Mouse (Mus musculus) heart, embryonic 15.5 days (tissue): ENCODE measurements around the gene Nrxn1. TPM values are rescaled to one million over a fixed set of nuclear protein-coding genes. Genes with fewer than 3 reads are reported as not detected.

Experiments
- ATAC-seq: fragments of 200-750 bp; cut with Nextera tagmentation; replicated peaks from 2 replicates; pipeline ENCODE4 v1.8.0; 2017; ENCODE audit warnings: low read depth, moderate TSS enrichment; ENCODE audit not compliant: insufficient number of reproducible peaks, insufficient read depth, low FRiP score
- H3K27ac ChIP-seq: fragments of 300-500 bp; sonication (generic); 2 replicates; pipeline ENCODE4 v1.5.1; 2015; ENCODE audit warnings: mild to moderate bottlenecking, inconsistent platforms
- H3K27me3 ChIP-seq: fragments of 300-500 bp; sonication (generic); 2 replicates; pipeline ENCODE4 v1.6.1; 2015; ENCODE audit warnings: inconsistent platforms
- H3K36me3 ChIP-seq: fragments of 300-500 bp; sonication (generic); 2 replicates; pipeline ENCODE4 v1.6.1; 2015; ENCODE audit warnings: mild to moderate bottlenecking, inconsistent platforms
- H3K4me1 ChIP-seq: fragments of 300-500 bp; sonication (generic); replicated peaks from 2 replicates; pipeline ENCODE4 v1.6.1; 2015; ENCODE audit warnings: inconsistent platforms
- H3K4me2 ChIP-seq: fragments of 300-500 bp; sonication (generic); 2 replicates; pipeline ENCODE4 v1.6.1; 2015; ENCODE audit warnings: inconsistent platforms, mild to moderate bottlenecking, moderate library complexity
- H3K4me3 ChIP-seq: fragments of 300-500 bp; sonication (generic); 2 replicates; pipeline ENCODE4 v1.5.1; 2015; ENCODE audit warnings: mild to moderate bottlenecking, inconsistent platforms
- H3K9ac ChIP-seq: fragments of 300-500 bp; sonication (generic); 2 replicates; pipeline ENCODE4 v1.6.1; 2015; ENCODE audit warnings: mild to moderate bottlenecking, inconsistent platforms
- H3K9me3 ChIP-seq: fragments of 300-500 bp; sonication (generic); replicated peaks from 2 replicates; pipeline ENCODE4 v1.6.1; 2016; ENCODE audit warnings: inconsistent platforms
- WGBS: fragments of 180-500 bp; shearing (Covaris S2); methylation state at CpG from one replicate; pipeline ENCODE4 v1.1.7; 2015; ENCODE audit warnings: mixed read lengths; 5-methylcytosine and 5-hydroxymethylcytosine counted together
- polyA plus RNA-seq: library from polyadenylated mRNA; unstranded; fragments of >200 nt; fragmentation: Nextera tagmentation; extraction: Ambion mirVana; gene quantifications from 2 replicates; pipeline ENCODE4 v1.2.1, GENCODE M21; 2015

Nrxn1 gene
- polyA plus RNA-seq, 1 experiment from 2014 or later = 1.2 TPM

DNA sequence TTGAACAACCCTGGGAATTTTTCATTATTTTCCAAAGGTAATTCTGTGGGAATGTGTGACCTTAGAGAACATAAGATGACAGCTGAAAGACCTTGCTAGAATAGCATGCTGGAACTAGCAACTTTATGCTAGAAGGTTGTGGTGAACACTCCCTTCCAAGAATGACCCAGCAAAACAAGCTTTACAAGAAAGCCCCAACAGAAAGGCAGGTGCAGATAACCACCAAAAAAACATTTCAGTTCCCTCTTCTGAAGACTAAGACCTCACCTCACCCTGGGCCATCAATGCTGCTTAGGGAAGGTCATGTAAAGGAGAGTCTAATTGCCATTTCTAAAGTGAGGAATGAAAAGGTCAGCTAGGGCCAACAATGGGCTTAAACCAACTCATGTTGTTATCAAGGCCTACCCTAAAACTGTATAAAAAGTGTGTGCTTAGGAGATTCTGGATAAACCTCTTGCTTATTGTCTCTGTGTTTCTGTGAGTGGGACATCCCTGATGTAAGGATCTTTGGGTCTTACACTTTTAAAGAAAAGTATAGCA lies 249.7 kb downstream of the Nrxn1 start:
- no peak for ATAC-seq
- H3K9me3 ChIP-seq = no peaks in the 10 kb centered on the region
- H3K36me3 ChIP-seq = no peaks in the 10 kb centered on the region
- no peak overlapping the region for H3K9ac ChIP-seq
- H3K27me3 ChIP-seq = no peaks in the 10 kb centered on the region
- no peak overlapping the region for H3K4me2 ChIP-seq
- no peaks in the 10 kb centered on the region for H3K4me1 ChIP-seq
- H3K27ac ChIP-seq = no peak overlapping the region
- H3K4me3 ChIP-seq = no peak overlapping the region

DNA sequence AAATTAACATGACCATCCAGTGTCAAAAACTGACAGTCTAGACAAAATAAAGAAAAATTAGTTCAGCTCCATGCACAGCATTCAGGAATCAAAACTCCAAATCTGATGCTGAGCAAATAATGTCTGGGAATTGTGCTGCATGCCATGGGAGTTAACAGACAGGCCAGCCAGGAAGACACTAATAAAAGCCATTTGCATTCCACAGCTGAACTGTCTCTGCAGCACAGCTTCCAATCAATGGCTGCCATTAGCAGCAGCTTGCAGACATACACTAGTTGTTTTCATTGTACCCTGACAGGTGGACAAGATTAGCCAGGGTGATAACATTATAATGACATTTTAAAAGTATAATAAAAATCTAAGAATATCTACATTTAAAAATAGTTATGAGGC lies 255.9 kb downstream of the Nrxn1 start:
- Histone ChIP-seq H3K9me3 (no peaks in the 10 kb centered on the region), H3K27me3 (no peaks in the 10 kb centered on the region), H3K36me3 (no peaks in the 10 kb centered on the region), H3K4me3 (no peak overlapping the region), H3K27ac (no peak overlapping the region), H3K9ac (no peak overlapping the region), H3K4me1 (no peaks in the 10 kb centered on the region), H3K4me2 (no peak overlapping the region)
- no peak for ATAC-seq

DNA sequence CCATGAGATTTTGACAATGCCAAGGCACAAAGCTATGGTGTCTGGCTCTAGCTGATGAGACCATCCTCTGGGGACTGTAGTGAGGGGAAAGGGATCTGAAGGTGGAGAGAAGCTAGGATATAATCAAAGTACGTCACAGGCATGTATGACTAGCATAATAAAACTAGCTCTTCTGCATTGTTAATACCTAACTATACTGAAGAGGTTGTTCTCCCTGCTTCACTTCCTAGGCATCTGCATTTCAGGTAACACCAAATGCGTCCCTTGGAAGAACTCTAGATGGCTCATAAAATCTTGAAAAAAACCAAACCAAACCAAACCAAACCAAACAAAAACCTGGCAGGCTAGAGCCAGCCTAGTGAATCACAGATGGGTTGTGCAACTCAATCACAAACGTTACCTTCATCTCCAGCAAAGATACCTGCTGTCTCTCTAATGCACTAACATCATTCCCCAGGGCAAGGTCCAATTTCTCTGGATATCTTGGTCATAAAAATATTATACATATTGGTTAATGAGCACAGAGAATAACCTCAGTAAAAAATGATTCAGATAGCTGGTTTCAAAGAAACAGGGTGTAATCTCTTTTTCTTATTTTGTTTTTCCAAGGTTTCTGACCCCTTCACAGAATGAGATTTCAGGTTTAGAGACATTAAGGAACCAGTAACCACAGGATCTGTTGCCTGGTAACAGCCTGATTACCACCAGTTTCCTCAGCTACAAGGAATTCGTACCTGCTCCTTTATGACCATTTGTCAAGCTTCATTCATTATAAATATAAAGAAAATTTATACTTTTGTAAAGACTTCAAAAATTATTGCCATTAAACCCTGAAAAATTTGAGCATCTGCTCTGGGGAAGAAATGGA lies 256.5 kb downstream of the Nrxn1 start:
- Histone ChIP-seq H3K27me3 (no peaks in the 10 kb centered on the region), H3K27ac (no peak overlapping the region), H3K4me2 (no peak overlapping the region), H3K4me1 (no peaks in the 10 kb centered on the region), H3K9me3 (no peaks in the 10 kb centered on the region), H3K36me3 (no peaks in the 10 kb centered on the region), H3K4me3 (no peak overlapping the region), H3K9ac (no peak overlapping the region)
- no peak for ATAC-seq
- 61% methylated on average over 4 of the region's 4 CpGs for WGBS

DNA sequence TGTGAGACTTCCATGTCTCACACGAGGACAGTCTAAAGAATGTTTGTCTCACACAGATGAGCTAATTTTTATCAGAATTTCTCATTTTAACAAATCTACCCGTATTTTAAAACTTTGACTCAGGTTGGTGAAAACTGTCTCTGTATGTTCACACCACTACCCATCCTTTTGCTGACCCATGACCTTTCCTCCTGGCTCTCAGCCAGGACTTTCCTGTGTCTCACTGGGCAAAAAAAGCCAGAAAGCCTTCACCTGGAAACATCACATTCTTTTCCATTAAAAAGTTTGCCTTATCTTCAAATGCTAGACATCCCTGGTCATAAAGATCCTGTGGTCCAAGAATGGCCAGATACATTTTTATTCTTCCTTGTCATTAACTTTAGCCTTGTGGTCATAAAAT lies 274.5 kb downstream of the Nrxn1 start:
- Histone ChIP-seq H3K36me3 (no peaks in the 10 kb centered on the region), H3K4me2 (no peak overlapping the region), H3K27me3 (no peaks in the 10 kb centered on the region), H3K27ac (no peak overlapping the region), H3K4me1 (no peaks in the 10 kb centered on the region), H3K9ac (no peak overlapping the region), H3K4me3 (no peak overlapping the region), H3K9me3 (no peaks in the 10 kb centered on the region)
- no peak for ATAC-seq
- 65% methylated on average over 2 of the region's 2 CpGs for WGBS

DNA sequence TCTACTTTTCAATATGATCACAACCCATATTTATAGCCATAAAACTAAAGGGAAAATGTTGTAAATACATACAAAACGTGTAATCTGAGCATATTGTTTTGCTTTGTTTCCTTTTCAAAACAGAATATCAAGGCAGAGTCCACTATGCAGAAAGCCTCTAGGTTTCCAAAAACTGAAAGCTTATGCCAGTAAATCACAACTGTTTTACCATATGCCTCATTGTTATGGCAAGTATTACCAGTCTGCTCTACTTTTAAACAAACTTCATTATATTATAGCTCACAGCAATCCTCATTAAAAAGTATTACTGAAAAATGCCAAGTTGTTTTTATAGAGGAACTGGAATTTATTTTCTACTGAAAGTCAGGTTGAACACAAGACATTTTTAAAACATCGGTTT lies 275.0 kb downstream of the Nrxn1 start:
- Histone ChIP-seq H3K36me3 (no peaks in the 10 kb centered on the region), H3K4me2 (no peak overlapping the region), H3K4me3 (no peak overlapping the region), H3K9ac (no peak overlapping the region), H3K4me1 (no peaks in the 10 kb centered on the region), H3K9me3 (no peaks in the 10 kb centered on the region), H3K27ac (no peak overlapping the region), H3K27me3 (no peaks in the 10 kb centered on the region)
- no peak for ATAC-seq
- WGBS = 64% methylated on average over 2 of the region's 2 CpGs

DNA sequence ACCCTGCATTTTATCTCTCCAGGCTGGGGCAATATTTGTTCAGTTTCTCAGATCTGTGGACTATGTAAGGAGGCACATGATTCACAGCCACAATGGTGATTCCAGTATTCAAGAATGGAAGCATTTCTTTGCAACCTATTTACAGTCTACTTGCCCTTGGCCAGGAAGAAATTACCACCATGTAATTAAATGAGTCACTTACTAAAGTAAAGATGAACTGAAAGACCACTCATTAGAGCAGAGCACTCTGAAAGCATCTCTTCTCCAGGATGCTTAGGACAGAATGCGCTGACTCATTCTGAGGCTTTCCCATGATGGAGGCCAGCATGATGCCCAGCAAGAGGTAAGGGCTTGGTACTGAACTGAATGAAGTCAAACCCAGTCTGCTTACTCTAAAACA lies 277.6 kb downstream of the Nrxn1 start:
- Histone ChIP-seq H3K4me3 (no peak overlapping the region), H3K36me3 (no peaks in the 10 kb centered on the region), H3K27me3 (no peaks in the 10 kb centered on the region), H3K4me2 (no peak overlapping the region), H3K9me3 (no peaks in the 10 kb centered on the region), H3K4me1 (no peaks in the 10 kb centered on the region), H3K27ac (no peak overlapping the region), H3K9ac (no peak overlapping the region)
- ATAC-seq = no peak
- 78% methylated on average over 1 of the region's 1 CpGs for WGBS

DNA sequence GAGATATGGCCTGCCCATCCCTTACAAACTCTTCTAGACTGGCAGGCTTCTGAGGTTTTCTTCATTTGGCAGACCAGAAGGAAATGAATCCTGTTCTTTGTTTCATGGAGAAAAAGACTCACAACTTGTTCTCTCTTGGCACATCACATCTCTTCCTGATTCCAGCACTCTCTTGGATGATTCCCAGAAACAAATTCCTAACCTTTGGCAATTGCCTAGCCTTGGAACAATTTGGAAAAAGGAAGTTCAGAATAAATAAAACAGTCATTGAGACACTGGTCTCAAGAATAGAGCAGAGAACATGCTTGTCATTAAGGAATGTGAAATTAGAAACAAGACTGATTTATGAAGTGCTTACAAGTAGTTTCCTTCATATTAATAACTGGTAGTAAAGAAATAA lies 279.1 kb downstream of the Nrxn1 start:
- H3K36me3 ChIP-seq = no peaks in the 10 kb centered on the region
- no peak for ATAC-seq
- H3K4me2 ChIP-seq = no peak overlapping the region
- no peaks in the 10 kb centered on the region for H3K9me3 ChIP-seq
- no peak overlapping the region for H3K9ac ChIP-seq
- no peaks in the 10 kb centered on the region for H3K4me1 ChIP-seq
- no peaks in the 10 kb centered on the region for H3K27me3 ChIP-seq
- no peak overlapping the region for H3K4me3 ChIP-seq
- no peak overlapping the region for H3K27ac ChIP-seq

DNA sequence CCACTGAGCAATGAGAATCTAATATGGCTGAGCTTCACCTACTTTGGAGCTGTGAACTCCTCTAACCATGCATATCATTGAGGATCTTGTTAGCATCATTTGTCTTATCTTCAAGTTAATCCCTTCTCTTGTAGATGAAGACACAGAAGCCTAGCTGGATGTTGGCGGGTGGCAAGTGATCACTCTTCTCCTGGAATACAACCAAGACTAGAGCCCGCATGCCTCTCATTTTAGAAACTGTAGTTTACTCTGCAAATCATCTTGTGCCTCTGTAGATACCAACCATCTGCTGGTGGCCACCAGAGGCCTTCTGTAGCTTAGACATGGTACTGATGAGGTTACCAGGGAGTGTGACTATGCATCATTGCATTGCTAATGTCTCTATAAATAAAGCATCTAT lies 280.4 kb downstream of the Nrxn1 start:
- no peak overlapping the region for H3K9ac ChIP-seq
- no peak overlapping the region for H3K4me2 ChIP-seq
- 65% methylated on average over 2 of the region's 2 CpGs for WGBS
- H3K4me1 ChIP-seq = no peaks in the 10 kb centered on the region
- no peaks in the 10 kb centered on the region for H3K27me3 ChIP-seq
- H3K27ac ChIP-seq = no peak overlapping the region
- no peaks in the 10 kb centered on the region for H3K9me3 ChIP-seq
- no peaks in the 10 kb centered on the region for H3K36me3 ChIP-seq
- no peak overlapping the region for H3K4me3 ChIP-seq
- no peak for ATAC-seq

DNA sequence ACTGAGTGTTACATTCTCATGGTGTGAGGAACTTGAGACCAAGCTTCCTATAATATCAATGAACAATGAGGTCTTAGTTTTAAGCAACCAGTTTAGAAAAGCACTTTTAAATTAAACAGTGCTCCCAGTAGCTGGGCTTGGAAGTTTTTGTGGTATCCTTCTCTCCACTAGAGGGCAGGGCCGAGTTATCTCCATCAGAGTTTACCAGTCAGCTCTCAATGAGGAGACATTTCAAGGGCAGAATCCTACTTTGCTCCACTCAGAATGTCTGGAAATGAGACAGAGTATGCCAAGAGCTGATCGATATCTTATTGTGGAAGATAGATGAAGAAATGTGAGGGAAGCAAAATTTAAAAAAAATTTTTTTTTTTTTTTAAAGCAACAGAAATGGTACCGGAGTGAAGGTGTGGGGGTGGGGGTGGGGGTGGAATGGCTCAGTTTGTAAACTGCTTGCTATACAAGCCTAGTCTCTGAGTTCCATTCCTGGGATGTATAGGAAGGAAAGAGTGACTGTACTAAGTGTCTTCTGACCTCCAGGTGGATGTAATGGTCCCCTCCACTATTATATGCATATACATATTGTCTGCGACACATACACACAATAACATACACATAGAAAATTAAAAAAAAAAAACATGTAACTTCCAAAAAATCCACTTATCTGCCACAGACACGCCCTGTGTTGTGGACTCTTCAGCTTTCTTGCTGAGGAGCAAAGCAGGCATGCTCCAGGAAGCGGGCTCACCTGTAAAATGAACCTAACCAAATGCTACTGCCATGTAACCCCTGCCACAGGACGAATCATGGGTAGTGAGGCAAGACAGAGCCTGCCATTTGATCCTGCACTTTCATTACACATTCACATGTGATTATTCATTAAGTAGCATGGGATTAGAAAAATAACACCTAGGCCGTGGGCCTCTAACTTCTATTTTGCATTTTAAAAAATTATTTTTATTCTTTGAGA lies 283.4 kb downstream of the Nrxn1 start:
- Histone ChIP-seq H3K4me3 (no peak overlapping the region), H3K36me3 (no peaks in the 10 kb centered on the region), H3K9me3 (no peaks in the 10 kb centered on the region), H3K4me1 (no peaks in the 10 kb centered on the region), H3K27ac (no peak overlapping the region), H3K4me2 (no peak overlapping the region), H3K27me3 (no peaks in the 10 kb centered on the region), H3K9ac (no peak overlapping the region)
- 65% methylated on average over 8 of the region's 8 CpGs for WGBS
- ATAC-seq = no peak

DNA sequence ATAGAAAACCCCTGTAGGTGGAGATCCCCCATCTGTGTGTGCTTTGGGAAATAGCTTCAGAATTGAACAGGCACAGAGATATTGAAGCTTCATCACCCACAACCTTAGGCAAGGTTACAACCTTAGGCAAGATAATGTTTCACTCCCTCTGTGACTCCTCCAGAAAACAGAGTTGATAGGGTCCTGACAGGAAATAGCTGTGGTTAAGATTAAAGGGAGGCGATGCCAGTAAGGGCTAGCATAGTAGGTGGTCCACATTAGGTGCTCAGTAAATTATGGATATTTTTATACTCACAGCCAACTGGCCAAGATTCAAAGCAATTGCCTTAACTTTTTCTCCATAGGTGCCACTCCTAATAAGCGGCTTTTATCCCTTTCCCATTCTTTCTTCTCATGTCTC lies 284.6 kb downstream of the Nrxn1 start:
- Histone ChIP-seq H3K4me2 (no peak overlapping the region), H3K9ac (no peak overlapping the region), H3K4me1 (no peaks in the 10 kb centered on the region), H3K27me3 (no peaks in the 10 kb centered on the region), H3K9me3 (no peaks in the 10 kb centered on the region), H3K36me3 (no peaks in the 10 kb centered on the region), H3K27ac (no peak overlapping the region), H3K4me3 (no peak overlapping the region)
- WGBS = 52% methylated on average over 2 of the region's 2 CpGs
- no peak for ATAC-seq

DNA sequence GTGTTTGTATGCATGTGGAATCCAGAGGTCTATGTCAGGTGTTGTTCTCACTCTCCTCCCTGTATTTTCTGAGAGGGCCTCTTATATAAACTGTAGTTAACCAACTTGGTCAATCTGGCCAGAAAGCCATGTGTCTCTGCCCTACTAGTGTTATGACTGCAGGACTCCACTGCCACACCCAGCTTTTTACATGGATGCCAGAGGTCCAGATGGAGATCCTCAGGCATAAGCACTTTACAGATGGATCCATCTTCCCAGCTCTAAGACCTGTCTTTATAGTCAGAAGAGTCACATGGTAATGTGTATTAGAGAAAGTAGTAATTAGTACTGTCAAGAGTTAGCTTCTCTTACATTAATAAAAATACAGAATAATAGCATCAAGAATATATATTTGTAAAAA lies 285.7 kb downstream of the Nrxn1 start:
- no peaks in the 10 kb centered on the region for H3K4me1 ChIP-seq
- H3K27me3 ChIP-seq = no peaks in the 10 kb centered on the region
- H3K36me3 ChIP-seq = no peaks in the 10 kb centered on the region
- H3K9me3 ChIP-seq = no peaks in the 10 kb centered on the region
- no peak overlapping the region for H3K27ac ChIP-seq
- no peak overlapping the region for H3K4me2 ChIP-seq
- no peak overlapping the region for H3K4me3 ChIP-seq
- ATAC-seq = no peak
- H3K9ac ChIP-seq = no peak overlapping the region
